Mouse (Mus musculus): ENCODE data around the gene Fbxw25.
A peak's percentile ranks its signal among the peaks of the same experiment; 100 is the strongest.
"Not testable (repeated sequence)": the region's sequence is repeated elsewhere in the genome, so short reads cannot be mapped to it uniquely, and the experiment has no call there.

Fbxw25 gene

GRCm38 (mm10) chr9:109664552-109664951, at the start of gene Fbxw25:
Gene Fbxw25 (minus strand): TSS chr9:109664652.
- DNase-seq (ENCODE audit: low read depth): not testable (repeated sequence)

- not testable (repeated sequence) for DNase-seq (ENCODE audit: low read depth)
Observed at GRCm38 (mm10) chr9:109702600-109702999, 38.1 kb upstream of the Fbxw25 start, which contains the start of gene Fbxw18. Gene Fbxw18 (minus strand): TSS chr9:109702700.

- peak; percentile 71 for DNase-seq (ENCODE audit: low read depth)
Observed at GRCm38 (mm10) chr9:109685299-109685698, 20.8 kb upstream of the Fbxw25 start.

GRCm38 (mm10) chr9:109625957-109626356, 38.5 kb downstream of the Fbxw25 start, which contains the start of gene Fbxw24:
Gene Fbxw24 (minus strand): TSS chr9:109626057.
- not testable (repeated sequence) for DNase-seq (ENCODE audit: low read depth)

- peak; percentile 46 for DNase-seq (ENCODE audit: low read depth)
Observed at GRCm38 (mm10) chr9:109606837-109607236, 57.6 kb downstream of the Fbxw25 start.

- DNase-seq (ENCODE audit: low read depth): peak; percentile 12
Observed at GRCm38 (mm10) chr9:109602128-109602527, 62.3 kb downstream of the Fbxw25 start.

- DNase-seq (ENCODE audit: low read depth): no peak
Observed at GRCm38 (mm10) chr9:109597226-109597625, 67.2 kb downstream of the Fbxw25 start.
